ENCODE assay signal across 19 mouse cellular contexts in the genomic region with DNA sequence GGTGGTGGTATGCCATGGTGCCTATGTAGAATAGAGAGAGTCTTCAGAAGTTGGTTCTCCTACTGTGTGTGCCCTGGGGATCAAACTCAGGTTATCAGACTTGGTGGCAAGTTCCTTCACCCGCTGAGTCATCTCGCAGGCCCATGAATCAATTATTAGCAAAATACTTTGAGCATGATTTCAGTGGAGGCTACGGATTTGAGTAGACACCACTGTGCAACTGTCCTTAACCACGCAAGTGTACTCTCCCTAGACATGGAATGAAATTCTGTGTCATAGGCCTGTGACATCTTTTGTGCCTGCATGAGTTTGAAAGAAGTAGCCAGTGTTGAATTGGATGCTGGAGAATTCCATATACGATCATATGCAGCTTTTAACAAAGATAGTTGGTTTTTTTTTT. TPM values are rescaled to one million over a fixed set of nuclear protein-coding genes. Genes with fewer than 3 reads are reported as not detected.
"Had no signal": no experiment of that assay in that cellular context is flagged by ENCODE, and none has a peak within 500 bp of the region (broad histone marks: within the 10 kb centered on the region; RNA-seq: fewer than 3 reads in every experiment).

No protein-coding gene starts in this region.

- H3K4me2 ChIP-seq: liver, embryonic 15.5 days; lung, embryonic 15.5 days; midbrain, embryonic 11.5 days; midbrain, embryonic 13.5 days; midbrain, embryonic 15.5 days; neural tube, embryonic 13.5 days; neural tube, embryonic 15.5 days had no signal

- H3K4me1 ChIP-seq: liver, embryonic 15.5 days had no signal

- H3K36me3 ChIP-seq: liver, embryonic 15.5 days; lung, embryonic 15.5 days; midbrain, embryonic 13.5 days; midbrain, embryonic 15.5 days; neural tube, embryonic 13.5 days; neural tube, embryonic 15.5 days had no signal

- DNase-seq: liver, postnatal 0 days; lung, adult 2 months; lung, postnatal 14 days; lung, postnatal 36 days; right cerebral cortex, postnatal 14 days; thymus, adult 18-20 months; thymus, postnatal 14 days; thymus, postnatal 36 days had no signal

- H3K9ac ChIP-seq: liver, embryonic 15.5 days; liver, postnatal 0 days; lung, embryonic 15.5 days; midbrain, embryonic 13.5 days; midbrain, embryonic 15.5 days; neural tube, embryonic 13.5 days; neural tube, embryonic 15.5 days had no signal

- H3K27me3 ChIP-seq: lung, embryonic 15.5 days; midbrain, embryonic 15.5 days had no signal

- H3K9me3 ChIP-seq: liver, embryonic 15.5 days; lung, embryonic 15.5 days; megakaryocyte, embryonic 14.5 days; midbrain, embryonic 13.5 days; midbrain, embryonic 15.5 days; neural tube, embryonic 13.5 days; neural tube, embryonic 15.5 days had no signal

- ATAC-seq: liver, postnatal 0 days; lung, postnatal 0 days; midbrain, embryonic 13.5 days; midbrain, embryonic 15.5 days had no signal

- H3K27ac ChIP-seq: liver, embryonic 15.5 days; lung, embryonic 15.5 days; macrophage; midbrain, embryonic 13.5 days; midbrain, embryonic 15.5 days; neural tube, embryonic 13.5 days; neural tube, embryonic 15.5 days had no signal

- H3K4me3 ChIP-seq: liver, embryonic 15.5 days; lung, embryonic 15.5 days; megakaryocyte, embryonic 14.5 days; midbrain, embryonic 13.5 days; midbrain, embryonic 15.5 days; neural tube, embryonic 13.5 days; neural tube, embryonic 15.5 days had no signal

RNA-seq across cellular contexts. Expression of a gene that starts 0.6 kb away (rescaled TPM):
- polyA plus RNA-seq: macrophage; spleen, adult 2 months had no signal
